Mouse (Mus musculus): ENCODE measurements at regions not wholly inside any gene's neighbourhood (a gene's known extent, or its start where the extent isn't known, plus 50 kb on each side); places are given as distances from the start of the nearest gene placed in this dataset.
"Not testable (repeated sequence)": the region's sequence is repeated elsewhere in the genome, so short reads cannot be mapped to it uniquely, and the experiment has no call there.

- no peak for ATAC-seq (replicated peaks in 1 of 2; ENCODE audit: insufficient read depth in 1 of 2, low FRiP score in 2 of 2, low TSS enrichment in 1 of 2, low read depth in 1 of 2, poor library complexity in 2 of 2, severe bottlenecking in 2 of 2)
Observed at GRCm38 (mm10) chr9:48029021-48029420, 132.8 kb upstream of the Nxpe4 start.

DNA sequence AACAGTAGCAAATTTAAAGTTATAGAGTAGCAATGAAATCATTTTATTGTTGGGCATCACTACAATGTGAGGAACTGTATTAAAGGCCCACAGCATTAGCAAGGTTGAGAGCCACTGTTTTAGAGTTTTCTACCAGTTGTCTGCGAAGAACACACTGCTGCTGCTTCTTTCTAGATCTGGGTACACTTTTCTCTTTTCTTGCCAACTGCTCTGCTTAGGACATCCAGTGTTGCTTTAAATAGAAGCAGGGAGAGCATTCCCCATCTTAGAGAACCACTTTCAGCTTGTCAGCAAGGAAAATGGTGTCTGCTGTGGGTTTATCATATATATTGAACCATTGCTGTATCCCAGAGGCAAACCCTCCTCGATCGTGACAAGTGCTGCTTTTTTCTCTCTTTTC lies 131.0 kb upstream of the Nxpe4 start:
- no peak for ATAC-seq (replicated peaks in 1 of 2; ENCODE audit: insufficient read depth in 1 of 2, low FRiP score in 2 of 2, low TSS enrichment in 1 of 2, low read depth in 1 of 2, poor library complexity in 2 of 2, severe bottlenecking in 2 of 2)

DNA sequence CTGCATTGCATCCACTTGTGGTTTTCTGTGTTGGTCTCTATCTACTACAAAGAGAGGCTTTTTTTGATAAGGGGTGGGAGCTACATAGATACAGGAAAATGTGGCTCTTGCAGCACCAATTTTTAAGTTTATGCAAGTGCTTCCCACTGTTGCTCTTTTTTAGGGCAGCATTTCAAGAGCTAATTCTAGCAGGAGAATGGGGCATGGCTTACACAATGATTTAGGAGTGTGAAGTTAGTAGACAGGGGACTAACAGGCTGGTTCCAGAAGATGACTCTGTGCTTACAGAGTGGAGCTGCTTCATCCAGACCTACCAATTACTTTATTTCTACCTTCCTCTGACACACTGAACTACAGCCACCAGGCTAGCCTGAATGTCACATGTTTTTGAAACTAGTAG lies 125.9 kb upstream of the Nxpe4 start:
- no peak for ATAC-seq (replicated peaks in 1 of 2; ENCODE audit: insufficient read depth in 1 of 2, low FRiP score in 2 of 2, low TSS enrichment in 1 of 2, low read depth in 1 of 2, poor library complexity in 2 of 2, severe bottlenecking in 2 of 2)

DNA sequence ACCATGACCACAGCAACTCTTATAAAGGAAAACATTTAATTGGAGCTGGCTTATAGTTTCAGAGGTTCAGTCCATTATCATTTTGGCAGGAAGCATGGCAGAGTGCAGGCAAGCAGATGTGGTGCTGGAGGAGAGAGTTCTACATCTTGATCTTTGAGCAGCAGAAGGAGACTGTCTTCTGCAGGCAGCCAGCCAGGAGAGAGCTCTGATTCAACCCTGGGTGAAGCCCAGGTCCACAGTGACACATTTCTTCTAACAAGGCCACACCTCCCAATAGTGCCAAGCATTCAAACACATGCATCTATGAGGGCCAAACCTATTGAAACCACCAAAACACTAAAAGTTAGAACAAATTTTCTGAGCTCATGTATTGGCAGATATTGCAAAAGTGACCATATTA lies 117.0 kb upstream of the Nxpe4 start:
- ATAC-seq (replicated peaks in 1 of 2; ENCODE audit: insufficient read depth in 1 of 2, low FRiP score in 2 of 2, low TSS enrichment in 1 of 2, low read depth in 1 of 2, poor library complexity in 2 of 2, severe bottlenecking in 2 of 2) = no peak

DNA sequence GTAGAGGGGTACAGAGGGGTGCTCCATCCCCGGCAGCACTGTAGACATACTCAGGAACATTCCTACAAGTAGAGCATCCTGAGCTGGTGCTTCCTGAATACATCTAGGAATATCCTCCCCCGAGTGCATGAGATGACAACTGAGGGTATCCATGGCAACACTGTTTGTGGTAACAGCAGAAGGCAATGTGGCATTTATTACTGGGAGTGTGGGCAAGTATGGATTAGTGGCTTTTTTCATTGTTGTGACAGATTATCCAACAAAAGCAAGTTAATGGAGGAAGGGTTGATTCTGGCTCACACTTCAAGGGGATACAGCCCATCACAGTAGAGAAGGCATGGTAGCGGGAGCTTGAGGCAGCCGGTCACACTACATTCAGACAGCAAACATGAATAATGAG lies 114.0 kb upstream of the Nxpe4 start:
- no peak for ATAC-seq (replicated peaks in 1 of 2; ENCODE audit: insufficient read depth in 1 of 2, low FRiP score in 2 of 2, low TSS enrichment in 1 of 2, low read depth in 1 of 2, poor library complexity in 2 of 2, severe bottlenecking in 2 of 2)

- ATAC-seq (replicated peaks in 1 of 2; ENCODE audit: insufficient read depth in 1 of 2, low FRiP score in 2 of 2, low TSS enrichment in 1 of 2, low read depth in 1 of 2, poor library complexity in 2 of 2, severe bottlenecking in 2 of 2) = no peak
Observed at GRCm38 (mm10) chr9:48053580-48053979, 108.2 kb upstream of the Nxpe4 start.

DNA sequence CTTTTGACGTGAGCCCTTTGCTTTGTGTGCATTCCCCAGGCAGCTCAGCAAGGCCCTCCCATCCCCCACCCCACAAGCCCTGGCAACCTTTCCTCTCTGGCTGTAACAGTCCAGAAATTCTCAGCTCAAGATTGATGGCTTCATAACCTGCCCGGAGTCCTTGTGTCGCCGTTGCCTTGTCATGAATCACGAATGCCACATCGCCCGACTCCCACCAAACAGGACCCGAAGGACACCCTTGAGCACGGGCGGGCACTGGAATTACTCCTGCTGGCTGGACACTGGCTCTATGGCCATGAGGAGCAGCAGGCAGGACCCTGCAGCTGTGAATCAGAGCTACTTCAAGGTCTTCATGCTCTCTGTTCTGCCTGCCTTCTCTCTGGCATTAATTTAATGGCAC lies 106.6 kb upstream of the Nxpe4 start:
- ATAC-seq (replicated peaks in 1 of 2; ENCODE audit: insufficient read depth in 1 of 2, low FRiP score in 2 of 2, low TSS enrichment in 1 of 2, low read depth in 1 of 2, poor library complexity in 2 of 2, severe bottlenecking in 2 of 2) = no peak

GRCm38 (mm10) chr9:48058599-48058998 lies 103.2 kb upstream of the Nxpe4 start:
- no peak for ATAC-seq (replicated peaks in 1 of 2; ENCODE audit: insufficient read depth in 1 of 2, low FRiP score in 2 of 2, low TSS enrichment in 1 of 2, low read depth in 1 of 2, poor library complexity in 2 of 2, severe bottlenecking in 2 of 2)

GRCm38 (mm10) chr9:48059549-48060165 lies 102.2 kb upstream of the Nxpe4 start:
- no peak for ATAC-seq (replicated peaks in 1 of 2; ENCODE audit: insufficient read depth in 1 of 2, low FRiP score in 2 of 2, low TSS enrichment in 1 of 2, low read depth in 1 of 2, poor library complexity in 2 of 2, severe bottlenecking in 2 of 2)

DNA sequence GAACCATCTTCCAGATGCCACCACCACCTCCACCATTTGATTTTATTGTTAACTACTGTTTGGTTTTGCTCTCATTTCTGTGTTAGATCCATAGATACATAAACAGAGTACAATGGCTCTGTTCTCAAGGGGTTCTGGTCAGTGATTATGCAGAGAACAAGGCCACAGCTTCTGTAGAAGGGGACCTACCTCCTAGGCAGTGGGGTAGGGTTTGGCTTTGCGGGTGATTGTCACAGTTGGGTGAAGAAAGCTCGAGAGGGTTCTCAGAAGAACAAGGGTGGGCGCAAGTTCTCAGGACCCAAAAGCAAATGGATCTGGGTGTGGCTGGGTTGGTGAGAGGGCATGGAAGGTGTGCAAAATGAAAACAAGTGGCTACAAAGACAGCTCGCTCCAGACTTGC lies 100.8 kb upstream of the Nxpe4 start:
- no peak for ATAC-seq (replicated peaks in 1 of 2; ENCODE audit: insufficient read depth in 1 of 2, low FRiP score in 2 of 2, low TSS enrichment in 1 of 2, low read depth in 1 of 2, poor library complexity in 2 of 2, severe bottlenecking in 2 of 2)

- ATAC-seq (replicated peaks in 1 of 2; ENCODE audit: insufficient read depth in 1 of 2, low FRiP score in 2 of 2, low TSS enrichment in 1 of 2, low read depth in 1 of 2, poor library complexity in 2 of 2, severe bottlenecking in 2 of 2) = no peak
Observed at GRCm38 (mm10) chr9:48066730-48067345, 95.0 kb upstream of the Nxpe4 start.

GRCm38 (mm10) chr9:48072592-48072991 lies 89.2 kb upstream of the Nxpe4 start:
- no peak for ATAC-seq (replicated peaks in 1 of 2; ENCODE audit: insufficient read depth in 1 of 2, low FRiP score in 2 of 2, low TSS enrichment in 1 of 2, low read depth in 1 of 2, poor library complexity in 2 of 2, severe bottlenecking in 2 of 2)

DNA sequence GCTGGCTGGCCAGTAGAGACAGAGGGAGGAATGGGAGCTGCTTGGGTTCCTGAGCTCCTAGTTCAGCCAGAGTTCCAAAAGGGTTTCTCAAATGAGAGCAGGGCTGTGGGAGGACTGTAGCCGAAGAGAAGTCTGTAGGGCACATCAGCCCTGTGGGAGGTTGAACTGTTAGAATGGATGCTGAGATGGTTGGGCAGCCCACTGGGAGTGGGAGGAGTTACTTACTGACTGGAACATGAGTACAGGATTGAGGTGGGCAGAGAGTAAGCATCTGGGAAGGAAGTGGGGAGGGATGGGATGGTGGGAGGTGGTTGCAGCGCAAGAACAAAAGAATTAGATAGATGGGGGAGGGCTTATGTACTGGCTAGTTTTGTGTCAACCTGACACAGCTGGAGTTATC lies 88.7 kb upstream of the Nxpe4 start:
- ATAC-seq (replicated peaks in 1 of 2; ENCODE audit: insufficient read depth in 1 of 2, low FRiP score in 2 of 2, low TSS enrichment in 1 of 2, low read depth in 1 of 2, poor library complexity in 2 of 2, severe bottlenecking in 2 of 2) = no peak

GRCm38 (mm10) chr9:48075661-48076240 lies 86.1 kb upstream of the Nxpe4 start:
- no peak for ATAC-seq (replicated peaks in 1 of 2; ENCODE audit: insufficient read depth in 1 of 2, low FRiP score in 2 of 2, low TSS enrichment in 1 of 2, low read depth in 1 of 2, poor library complexity in 2 of 2, severe bottlenecking in 2 of 2)

DNA sequence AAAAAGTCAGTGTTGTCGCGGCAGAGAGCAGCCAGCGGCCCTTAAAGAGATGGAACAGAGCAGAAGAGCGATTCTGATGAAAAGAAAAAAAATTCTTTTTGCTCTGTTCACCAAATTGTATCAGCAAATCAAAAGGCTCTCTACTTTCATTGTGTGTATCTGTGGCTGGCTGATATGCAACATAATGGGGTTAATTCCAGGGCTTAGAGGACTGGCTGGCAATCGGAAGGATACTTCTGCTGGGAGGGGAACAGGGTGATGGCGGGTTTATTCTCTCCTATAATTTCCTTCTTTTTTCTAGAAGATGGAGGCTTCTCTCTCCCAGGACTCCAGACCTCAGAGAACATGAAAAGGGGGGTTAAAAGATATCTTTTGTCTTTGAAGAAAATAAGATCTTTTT lies 79.4 kb upstream of the Nxpe4 start:
- no peak for ATAC-seq (replicated peaks in 1 of 2; ENCODE audit: insufficient read depth in 1 of 2, low FRiP score in 2 of 2, low TSS enrichment in 1 of 2, low read depth in 1 of 2, poor library complexity in 2 of 2, severe bottlenecking in 2 of 2)

DNA sequence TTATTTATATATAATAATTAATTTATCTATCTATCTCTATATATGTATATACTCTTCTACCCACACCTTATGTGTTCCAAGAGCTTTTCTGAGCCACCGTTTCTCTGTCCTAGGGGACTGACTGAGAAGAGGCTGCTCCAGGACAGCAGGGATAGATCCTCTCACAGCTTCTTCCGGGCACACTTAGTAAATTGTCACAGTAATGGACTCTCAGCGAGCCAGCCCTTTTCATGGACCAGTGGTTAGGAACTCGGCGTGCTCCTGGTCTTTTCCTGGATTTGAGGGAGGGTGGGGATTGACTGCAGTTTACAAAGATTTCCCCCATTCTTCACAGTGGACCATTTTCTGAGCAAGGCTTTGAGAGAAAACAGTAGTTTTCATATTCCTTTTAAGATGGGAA lies 77.6 kb upstream of the Nxpe4 start:
- ATAC-seq (replicated peaks in 1 of 2; ENCODE audit: insufficient read depth in 1 of 2, low FRiP score in 2 of 2, low TSS enrichment in 1 of 2, low read depth in 1 of 2, poor library complexity in 2 of 2, severe bottlenecking in 2 of 2) = not testable (repeated sequence)

- no peak for ATAC-seq (replicated peaks in 1 of 2; ENCODE audit: insufficient read depth in 1 of 2, low FRiP score in 2 of 2, low TSS enrichment in 1 of 2, low read depth in 1 of 2, poor library complexity in 2 of 2, severe bottlenecking in 2 of 2)
Observed at GRCm38 (mm10) chr9:48089661-48090060, 72.2 kb upstream of the Nxpe4 start.

DNA sequence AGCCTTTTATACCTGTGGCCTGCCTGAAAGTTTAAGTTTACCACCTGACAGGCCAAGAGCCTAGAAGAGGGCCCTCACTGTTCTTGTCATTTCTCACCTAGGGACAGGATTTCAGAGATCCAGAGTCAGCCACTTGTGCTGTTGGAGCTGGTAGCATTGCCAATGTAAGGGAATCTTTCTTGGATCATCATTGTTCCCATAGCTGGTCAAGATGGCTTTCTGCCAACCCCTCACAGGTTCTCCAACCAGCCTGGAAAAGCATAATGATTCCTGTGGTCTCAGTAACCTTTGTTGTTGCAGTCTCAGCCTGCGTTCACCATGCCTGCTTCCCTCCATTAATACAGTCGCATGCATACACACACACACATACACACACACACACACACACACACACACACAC lies 67.1 kb upstream of the Nxpe4 start:
- ATAC-seq (replicated peaks in 1 of 2; ENCODE audit: insufficient read depth in 1 of 2, low FRiP score in 2 of 2, low TSS enrichment in 1 of 2, low read depth in 1 of 2, poor library complexity in 2 of 2, severe bottlenecking in 2 of 2) = no peak

- ATAC-seq (replicated peaks in 1 of 2; ENCODE audit: insufficient read depth in 1 of 2, low FRiP score in 2 of 2, low TSS enrichment in 1 of 2, low read depth in 1 of 2, poor library complexity in 2 of 2, severe bottlenecking in 2 of 2) = no peak
Observed at GRCm38 (mm10) chr9:48099846-48100245, 62.0 kb upstream of the Nxpe4 start.

Measured in hematopoietic stem cell, adult 5-6 weeks (primary cell).